Mouse (Mus musculus): ENCODE measurements at regions not wholly inside any gene's neighbourhood (a gene's known extent, or its start where the extent isn't known, plus 50 kb on each side); places are given as distances from the start of the nearest gene placed in this dataset.
"Not testable (repeated sequence)": the region's sequence is repeated elsewhere in the genome, so short reads cannot be mapped to it uniquely, and the experiment has no call there.

GRCm38 (mm10) chrX:41983346-41983745 lies 62.9 kb upstream of the Thoc2 start:
- ATAC-seq (replicated peaks; ENCODE audit: poor library complexity) = no peak

- ATAC-seq (replicated peaks; ENCODE audit: poor library complexity) = no peak
These were observed 63.7 kb upstream of the Xiap start for GRCm38 (mm10) chrX:41995750-41996149.

- ATAC-seq (replicated peaks; ENCODE audit: poor library complexity) = peak; percentile 100
These were observed 58.8 kb upstream of the Xiap start for GRCm38 (mm10) chrX:42000622-42001171.

GRCm38 (mm10) chrX:42005629-42006028 lies 53.9 kb upstream of the Xiap start:
- not testable (repeated sequence) for ATAC-seq (replicated peaks; ENCODE audit: poor library complexity)

DNA sequence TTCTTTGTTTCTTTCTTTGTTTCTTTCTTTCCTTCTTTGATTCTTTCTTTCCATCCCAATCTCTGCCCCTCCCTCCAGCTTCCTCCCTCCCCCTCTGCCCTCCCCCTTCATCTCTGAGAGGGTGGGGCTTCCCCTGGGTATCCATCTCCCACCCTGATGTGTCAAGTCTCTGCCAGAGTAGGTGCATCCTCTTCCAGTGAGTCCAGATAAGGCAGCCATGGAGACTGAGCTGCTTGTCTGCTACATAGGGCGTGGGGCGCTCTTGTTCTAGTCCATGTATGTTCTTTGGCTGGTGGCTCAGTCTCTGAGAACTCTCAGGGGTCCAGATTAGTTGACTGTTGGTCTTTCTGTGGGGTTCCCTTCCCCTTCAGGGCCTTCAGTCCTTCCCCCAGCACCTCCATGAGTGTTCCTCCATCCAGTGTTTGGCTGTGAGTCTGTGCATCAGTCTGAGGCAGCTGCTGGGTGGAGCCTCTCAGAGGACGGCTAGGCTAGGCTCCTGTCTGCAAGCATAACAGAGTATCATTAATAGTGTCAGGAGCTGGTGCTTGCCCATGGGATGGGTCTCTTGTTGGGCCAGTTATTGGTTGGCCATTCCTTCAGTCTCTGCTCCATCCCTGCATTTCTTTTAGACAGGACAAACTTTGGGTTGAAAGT lies 52.8 kb upstream of the Xiap start:
- not testable (repeated sequence) for ATAC-seq (replicated peaks; ENCODE audit: poor library complexity)

All from megakaryocyte progenitor cell, adult 5-6 weeks (primary cell).